Mouse (Mus musculus): ENCODE measurements around the gene Bend6. TPM values are rescaled to one million over a fixed set of nuclear protein-coding genes. Genes with fewer than 3 reads are reported as not detected.

Gene Bend6
- 0.83 and 1.1 TPM in 2 replicates for polyA plus RNA-seq (2015; fragmentation: Nextera tagmentation; extraction: Ambion mirVana)

GRCm38 (mm10) chr1:33907421-33908190 is at the start of gene Bend6:
Bend6 (minus strand) TSS chr1:33907816.
- no peaks in the 10 kb centered on the region for H3K9me3 ChIP-seq
- peak within 1 kb of the TSS; percentile 99 for H3K4me2 ChIP-seq
- no peak within 1 kb of the TSS for H3K27ac ChIP-seq
- H3K4me1 ChIP-seq: peaks cover 12% of the 10 kb centered on the region; the same call in 1 of the 2 replicates
- H3K4me3 ChIP-seq (replicated peaks): peak within 1 kb of the TSS; percentile 64
- H3K9ac ChIP-seq: peak within 1 kb of the TSS; percentile 20; the same call in 1 of the 2 replicates
- WGBS: under 1% methylated on average over 97 of the region's 110 CpGs
- peaks cover 29% of the 10 kb centered on the region for H3K27me3 ChIP-seq (replicated peaks)
- no peaks in the 10 kb centered on the region for H3K36me3 ChIP-seq
- peak; percentile 82 for ATAC-seq (ENCODE audit: insufficient read depth, low FRiP score, low read depth)

GRCm38 (mm10) chr1:33955626-33956025 is 48.0 kb upstream of the Bend6 start:
- WGBS: 91% methylated on average over 6 of the region's 6 CpGs
- H3K27ac ChIP-seq: no peak overlapping the region

GRCm38 (mm10) chr1:33948511-33948910 is 40.9 kb upstream of the Bend6 start:
- H3K27me3 ChIP-seq (replicated peaks): no peaks in the 10 kb centered on the region
- 83% methylated on average over 5 of the region's 5 CpGs for WGBS
- H3K27ac ChIP-seq: no peak overlapping the region
- H3K4me3 ChIP-seq (replicated peaks): no peak overlapping the region
- H3K4me2 ChIP-seq: no peak overlapping the region
- no peak for ATAC-seq (ENCODE audit: insufficient read depth, low FRiP score, low read depth)
- H3K9me3 ChIP-seq: no peaks in the 10 kb centered on the region
- H3K36me3 ChIP-seq: no peaks in the 10 kb centered on the region
- H3K9ac ChIP-seq: no peak overlapping the region
- no peaks in the 10 kb centered on the region for H3K4me1 ChIP-seq

More at GRCm38 (mm10) chr1:33955626-33956025, 48.0 kb upstream of the Bend6 start:
- H3K4me3 ChIP-seq (replicated peaks): no peak overlapping the region
- no peaks in the 10 kb centered on the region for H3K4me1 ChIP-seq
- ATAC-seq (ENCODE audit: insufficient read depth, low FRiP score, low read depth): no peak
- H3K36me3 ChIP-seq: no peaks in the 10 kb centered on the region
- H3K4me2 ChIP-seq: no peak overlapping the region
- no peaks in the 10 kb centered on the region for H3K9me3 ChIP-seq
- H3K9ac ChIP-seq: no peak overlapping the region
- no peaks in the 10 kb centered on the region for H3K27me3 ChIP-seq (replicated peaks)

GRCm38 (mm10) chr1:33947838-33948237 is 40.2 kb upstream of the Bend6 start:
- Histone ChIP-seq H3K27me3 (replicated peaks) (no peaks in the 10 kb centered on the region), H3K36me3 (no peaks in the 10 kb centered on the region), H3K27ac (no peak overlapping the region), H3K4me3 (replicated peaks) (no peak overlapping the region), H3K4me1 (no peaks in the 10 kb centered on the region), H3K9me3 (no peaks in the 10 kb centered on the region), H3K9ac (no peak overlapping the region), H3K4me2 (no peak overlapping the region)
- ATAC-seq (ENCODE audit: insufficient read depth, low FRiP score, low read depth): no peak
- WGBS: 81% methylated on average over 6 of the region's 6 CpGs

GRCm38 (mm10) chr1:33946601-33947395 is 39.2 kb upstream of the Bend6 start:
- Histone ChIP-seq H3K27ac (no peak overlapping the region), H3K27me3 (replicated peaks) (no peaks in the 10 kb centered on the region), H3K9me3 (no peaks in the 10 kb centered on the region), H3K4me2 (no peak overlapping the region), H3K4me3 (replicated peaks) (no peak overlapping the region), H3K36me3 (no peaks in the 10 kb centered on the region), H3K9ac (no peak overlapping the region), H3K4me1 (no peaks in the 10 kb centered on the region)
- no peak for ATAC-seq (ENCODE audit: insufficient read depth, low FRiP score, low read depth)
- 79% methylated on average over 12 of the region's 12 CpGs for WGBS

- H3K4me1 ChIP-seq: no peaks in the 10 kb centered on the region
- 83% methylated on average over 6 of the region's 6 CpGs for WGBS
- H3K27ac ChIP-seq: peak overlapping the region; percentile 23; the same call in 1 of the 2 replicates
- no peaks in the 10 kb centered on the region for H3K36me3 ChIP-seq
- H3K27me3 ChIP-seq (replicated peaks): no peaks in the 10 kb centered on the region
- H3K4me3 ChIP-seq (replicated peaks): no peak overlapping the region
- no peaks in the 10 kb centered on the region for H3K9me3 ChIP-seq
- no peak overlapping the region for H3K9ac ChIP-seq
- no peak overlapping the region for H3K4me2 ChIP-seq
- no peak for ATAC-seq (ENCODE audit: insufficient read depth, low FRiP score, low read depth)
Observed at GRCm38 (mm10) chr1:33945756-33946155, 38.1 kb upstream of the Bend6 start.

- Histone ChIP-seq H3K4me2 (peak overlapping the region; percentile 41), H3K27ac (peak overlapping the region; percentile 23; the same call in 1 of the 2 replicates), H3K4me3 (replicated peaks) (peak overlapping the region; percentile 21), H3K4me1 (no peaks in the 10 kb centered on the region), H3K9ac (no peak overlapping the region), H3K27me3 (replicated peaks) (no peaks in the 10 kb centered on the region), H3K9me3 (no peaks in the 10 kb centered on the region), H3K36me3 (no peaks in the 10 kb centered on the region)
- peak; percentile 87 for ATAC-seq (ENCODE audit: insufficient read depth, low FRiP score, low read depth)
- WGBS: 49% methylated on average over 17 of the region's 17 CpGs
Observed at GRCm38 (mm10) chr1:33944977-33945750, 37.5 kb upstream of the Bend6 start.

GRCm38 (mm10) chr1:33943943-33944342 is 36.3 kb upstream of the Bend6 start:
- Histone ChIP-seq H3K27ac (no peak overlapping the region), H3K4me1 (no peaks in the 10 kb centered on the region), H3K4me2 (no peak overlapping the region), H3K4me3 (replicated peaks) (no peak overlapping the region), H3K9me3 (no peaks in the 10 kb centered on the region), H3K36me3 (no peaks in the 10 kb centered on the region), H3K9ac (no peak overlapping the region), H3K27me3 (replicated peaks) (no peaks in the 10 kb centered on the region)
- WGBS: 76% methylated on average over 2 of the region's 2 CpGs
- no peak for ATAC-seq (ENCODE audit: insufficient read depth, low FRiP score, low read depth)

- Histone ChIP-seq H3K36me3 (no peaks in the 10 kb centered on the region), H3K4me3 (replicated peaks) (no peak overlapping the region), H3K4me2 (no peak overlapping the region), H3K4me1 (no peaks in the 10 kb centered on the region), H3K9ac (no peak overlapping the region), H3K27ac (no peak overlapping the region), H3K27me3 (replicated peaks) (no peaks in the 10 kb centered on the region), H3K9me3 (no peaks in the 10 kb centered on the region)
- 91% methylated on average over 8 of the region's 8 CpGs for WGBS
- no peak for ATAC-seq (ENCODE audit: insufficient read depth, low FRiP score, low read depth)
Observed at GRCm38 (mm10) chr1:33942638-33943037, 35.0 kb upstream of the Bend6 start.

GRCm38 (mm10) chr1:33940364-33940928 is 32.8 kb upstream of the Bend6 start:
- ATAC-seq (ENCODE audit: insufficient read depth, low FRiP score, low read depth): no peak
- H3K4me2 ChIP-seq: no peak overlapping the region
- no peak overlapping the region for H3K9ac ChIP-seq
- no peaks in the 10 kb centered on the region for H3K9me3 ChIP-seq
- WGBS: 76% methylated on average over 11 of the region's 11 CpGs
- no peak overlapping the region for H3K4me3 ChIP-seq (replicated peaks)
- no peaks in the 10 kb centered on the region for H3K27me3 ChIP-seq (replicated peaks)
- no peak overlapping the region for H3K27ac ChIP-seq
- H3K4me1 ChIP-seq: no peaks in the 10 kb centered on the region
- no peaks in the 10 kb centered on the region for H3K36me3 ChIP-seq

- no peaks in the 10 kb centered on the region for H3K9me3 ChIP-seq
- H3K27ac ChIP-seq: no peak overlapping the region
- no peak for ATAC-seq (ENCODE audit: insufficient read depth, low FRiP score, low read depth)
- H3K4me2 ChIP-seq: no peak overlapping the region
- no peak overlapping the region for H3K9ac ChIP-seq
- no peaks in the 10 kb centered on the region for H3K36me3 ChIP-seq
- no peaks in the 10 kb centered on the region for H3K4me1 ChIP-seq
- H3K4me3 ChIP-seq (replicated peaks): no peak overlapping the region
- 76% methylated on average over 5 of the region's 5 CpGs for WGBS
- H3K27me3 ChIP-seq (replicated peaks): no peaks in the 10 kb centered on the region
Observed at GRCm38 (mm10) chr1:33939828-33940227, 32.2 kb upstream of the Bend6 start.

Data from stomach, embryonic 15.5 days (tissue).